Mouse (Mus musculus) spleen, postnatal 4 days (tissue): Measurements from ENCODE around the gene Yipf1.

Source experiments
- DNase-seq, 2 experiments: peaks; one replicate each; pipeline ENCODE4 v3.0.0; 2022; ENCODE audit warnings: low spot score in 2 of 2

The Yipf1 gene

DNA sequence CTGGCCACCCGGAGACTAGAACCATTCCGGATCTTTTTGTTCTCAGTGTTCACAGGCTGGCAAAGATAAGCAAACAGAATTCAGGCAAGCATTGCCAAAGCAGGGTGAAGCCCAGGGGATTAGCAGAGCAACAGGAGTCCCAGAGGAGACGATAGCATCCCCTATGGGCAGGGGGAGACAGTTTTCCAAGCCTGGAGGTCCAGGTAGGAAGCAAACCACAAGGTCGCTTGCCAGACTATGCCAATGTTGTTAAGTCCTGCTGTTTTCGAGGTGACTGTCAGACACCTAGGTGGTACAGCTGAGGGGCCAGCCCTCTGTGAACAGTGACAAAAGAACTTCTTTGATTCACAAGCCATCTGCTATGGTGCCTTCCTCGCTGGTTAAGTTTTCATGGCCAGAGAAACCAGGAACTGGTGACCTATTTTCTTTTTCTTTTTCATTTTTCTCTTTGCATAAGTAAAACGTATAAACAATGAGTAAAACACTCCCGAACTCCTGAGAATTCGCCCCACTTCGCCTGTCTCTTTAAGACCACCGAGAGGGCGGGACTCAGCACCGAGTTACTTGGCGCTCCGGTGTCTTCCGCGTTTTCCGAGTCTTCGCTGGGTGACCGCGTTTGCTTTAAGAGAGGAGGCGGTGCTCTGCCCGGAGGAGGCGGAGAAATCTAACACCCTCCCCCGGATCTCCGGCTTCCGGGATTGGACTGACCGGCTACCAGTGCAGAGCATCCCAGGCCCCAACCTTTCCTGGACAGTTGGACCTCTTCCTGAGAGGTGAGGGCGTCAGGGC is at the start of gene Yipf1:
Gene Yipf1, plus strand, starts transcription at position 674 of the 789 bp plus-strand sequence.
- peak; percentile 86 to 91 for DNase-seq

DNA sequence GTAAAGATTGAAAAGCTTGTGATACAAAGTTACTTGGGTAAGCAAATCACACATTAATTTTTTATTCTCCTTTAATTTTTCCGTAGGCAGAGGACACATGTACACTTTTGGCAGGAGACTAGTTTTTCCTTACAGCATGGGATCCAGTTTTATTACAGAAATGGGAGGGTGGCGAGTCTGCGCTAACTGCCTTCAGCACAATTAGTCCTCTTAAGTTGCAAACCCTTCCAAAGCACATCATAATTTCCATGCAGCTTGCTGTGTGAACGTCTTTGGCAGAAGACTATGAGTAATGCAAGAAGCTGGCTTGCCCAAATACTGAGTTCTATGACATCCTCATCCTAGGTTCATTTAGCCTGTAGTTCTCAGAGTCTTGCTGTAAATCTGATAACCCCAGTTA is 40.5 kb upstream of the Yipf1 start:
- no peak for DNase-seq

DNA sequence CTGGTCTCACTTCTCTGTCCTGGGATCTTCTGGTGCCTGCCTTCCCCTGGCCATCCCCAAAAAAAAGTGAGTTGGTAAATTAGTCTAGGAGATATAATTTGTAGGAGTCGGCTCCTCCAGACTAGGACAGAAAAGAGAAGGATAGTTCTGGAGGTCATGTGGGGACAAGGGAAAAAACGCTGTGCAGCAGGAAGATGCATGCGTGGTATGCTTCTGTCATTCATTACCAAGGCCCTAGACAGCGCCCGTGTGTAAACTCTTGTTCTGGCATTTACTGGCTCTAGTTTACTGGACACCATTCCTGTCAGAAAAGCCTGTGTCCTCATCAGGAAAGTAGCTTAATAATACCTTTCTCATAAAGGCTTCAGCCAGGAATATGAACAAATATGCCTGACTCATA is 39.7 kb upstream of the Yipf1 start:
- no peak for DNase-seq

DNA sequence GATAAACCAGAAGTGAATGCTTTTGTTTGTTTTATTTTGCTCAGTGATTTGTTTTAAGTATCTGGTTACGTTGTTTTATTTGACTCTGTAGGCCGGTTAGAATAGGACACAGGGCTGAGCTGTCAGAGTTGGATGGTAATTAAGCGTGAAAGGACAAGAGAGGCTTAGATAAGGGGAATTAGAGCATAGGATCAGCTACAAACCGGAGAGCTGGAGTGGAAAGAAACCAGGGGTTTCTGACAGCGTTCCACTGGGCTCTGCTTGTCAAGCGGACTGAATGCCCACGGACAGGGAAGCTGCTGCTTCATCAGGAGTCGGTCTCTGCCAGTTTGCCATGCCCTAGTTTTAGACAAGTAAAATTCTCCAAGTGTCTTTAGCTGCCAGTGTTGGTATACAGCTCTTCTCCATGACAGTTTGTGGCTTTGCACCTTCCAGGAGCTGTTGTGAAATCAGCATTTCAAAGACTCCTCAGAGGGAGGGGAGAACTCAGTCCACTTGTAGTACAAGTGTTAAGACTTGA is 35.9 kb upstream of the Yipf1 start:
- no peak for DNase-seq

DNA sequence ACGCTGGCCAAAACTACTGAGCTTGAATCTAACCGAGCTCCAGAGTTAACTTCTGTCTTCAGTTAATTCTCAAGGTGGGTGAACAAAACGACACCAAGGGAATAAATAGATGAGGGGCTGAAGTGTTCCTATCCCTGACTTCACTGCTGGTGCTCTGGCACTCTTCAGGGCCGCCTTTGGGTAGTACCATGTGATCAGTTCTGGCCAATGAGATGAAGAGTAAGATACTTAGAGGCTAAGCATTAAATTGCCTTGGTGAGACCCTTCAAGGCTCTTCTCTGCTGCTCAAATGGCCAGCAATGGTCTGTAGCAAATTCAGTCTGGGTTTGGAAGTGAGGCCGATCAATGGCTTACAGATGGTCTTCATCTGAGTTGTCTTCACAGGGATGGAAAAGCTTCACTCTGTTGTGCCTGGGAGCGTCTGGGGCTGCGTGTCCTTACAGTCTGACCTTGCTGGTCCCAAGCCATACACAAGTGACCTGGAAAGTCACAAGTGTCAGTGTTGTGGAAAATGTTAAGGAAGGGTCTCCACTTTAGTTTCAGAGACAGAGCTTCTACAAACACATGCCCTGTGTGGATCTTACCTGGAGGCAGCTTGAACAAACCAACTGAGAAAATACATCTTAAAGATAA is 33.2 kb upstream of the Yipf1 start:
- no peak for DNase-seq

DNA sequence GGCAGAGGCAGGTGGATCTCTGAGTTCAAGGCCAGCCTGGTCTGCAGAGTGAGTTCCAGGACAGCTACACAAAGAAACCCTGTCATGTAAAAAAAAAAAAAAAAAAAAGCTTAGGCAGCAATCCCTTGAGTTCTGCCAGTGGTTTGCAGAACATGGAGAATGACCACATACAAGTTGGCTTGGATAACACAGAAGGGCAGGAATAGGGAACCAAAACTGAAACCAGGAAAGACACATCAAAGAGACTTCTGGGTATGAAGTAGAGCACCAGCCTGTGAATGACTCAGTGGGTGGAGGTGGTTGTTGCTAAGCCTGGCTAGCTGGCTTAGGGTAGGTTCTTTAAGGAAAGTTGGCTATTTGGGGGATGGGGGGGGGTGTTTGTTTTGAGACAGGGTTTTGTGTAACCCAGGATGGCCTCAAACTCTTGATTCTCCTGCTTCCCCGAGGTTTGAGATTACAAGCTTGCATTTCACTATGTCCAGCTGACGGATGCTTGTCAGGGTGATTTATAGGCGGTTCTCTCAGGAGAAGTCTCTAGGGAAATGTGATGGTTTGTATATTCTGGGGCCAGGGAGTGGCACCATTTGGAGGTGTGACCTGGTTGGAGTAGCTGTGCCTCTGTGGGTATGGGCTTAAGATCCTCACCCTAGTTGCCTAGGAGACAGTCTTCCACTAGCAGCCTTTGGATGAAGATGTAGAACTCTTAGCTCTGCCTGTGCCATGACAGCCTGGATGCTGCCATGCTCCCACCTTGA is 28.5 kb upstream of the Yipf1 start:
- no peak for DNase-seq

DNA sequence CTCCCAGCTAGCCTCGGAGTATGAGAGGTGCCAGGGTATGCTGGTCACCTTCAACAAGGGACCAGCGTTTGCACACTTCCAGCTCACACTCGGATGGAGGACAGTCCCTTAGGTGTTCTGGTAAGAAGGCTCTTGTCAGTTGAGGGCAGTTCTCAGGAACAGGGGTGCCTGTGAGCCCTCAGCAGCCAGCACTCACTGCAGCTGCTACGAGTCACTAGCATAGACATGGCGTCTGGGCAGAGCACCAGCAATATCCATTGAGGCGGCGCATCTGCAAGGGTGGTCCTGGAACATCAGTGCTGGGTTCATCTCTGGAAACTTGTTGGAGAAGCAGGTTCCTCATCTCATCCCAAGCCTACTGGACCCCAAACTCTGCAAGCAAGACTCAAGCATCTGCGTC is 27.8 kb upstream of the Yipf1 start:
- no peak for DNase-seq

DNA sequence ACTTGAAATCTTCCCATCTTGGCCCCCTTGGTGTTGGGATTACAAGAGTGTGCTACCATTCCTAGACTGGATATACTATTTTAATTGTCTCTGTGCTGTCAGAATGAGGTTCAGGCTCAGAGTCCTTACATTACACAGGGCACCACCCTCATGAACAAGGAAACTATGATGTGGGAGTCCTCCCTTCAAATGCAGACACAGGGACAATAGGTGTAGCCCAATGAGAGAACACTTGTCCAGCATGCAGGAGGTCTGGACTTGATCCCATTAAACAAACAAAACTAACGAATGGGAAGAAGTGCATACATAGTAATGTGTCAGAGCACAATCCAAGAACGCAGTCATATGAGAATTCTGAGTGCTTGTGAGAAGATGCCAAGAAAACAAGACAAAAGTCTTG is 26.6 kb upstream of the Yipf1 start:
- no peak for DNase-seq

DNA sequence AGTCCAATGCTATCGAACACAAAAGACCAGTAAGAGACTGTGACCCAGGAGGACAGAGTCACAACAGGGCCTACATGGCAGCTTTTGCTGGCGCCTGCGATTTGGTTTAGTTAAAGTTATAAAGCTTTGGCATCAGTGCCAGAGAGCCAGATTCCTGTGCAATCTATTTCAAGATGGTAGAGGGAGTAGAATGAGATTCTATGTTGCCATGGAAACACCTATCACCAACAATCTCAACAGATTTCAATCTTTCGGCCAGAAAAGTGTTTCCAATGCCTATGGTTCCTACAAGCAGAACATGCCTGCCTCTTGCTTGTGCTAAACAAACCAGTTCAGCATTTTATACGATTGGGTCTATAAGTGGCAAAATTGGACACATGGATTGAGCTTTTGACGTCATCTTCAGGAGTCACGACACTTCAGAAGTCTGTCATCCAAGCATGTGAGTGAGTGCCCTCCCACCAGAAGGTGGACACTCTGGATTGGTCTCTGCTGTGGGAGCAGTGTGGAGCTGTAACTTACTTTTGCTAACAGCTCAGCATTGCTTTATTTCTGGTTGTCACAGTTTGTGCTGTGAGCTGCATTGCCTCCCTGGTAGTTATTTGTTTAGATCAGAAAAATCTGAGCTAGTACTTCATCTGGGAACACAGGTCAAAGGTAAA is 22.4 kb upstream of the Yipf1 start:
- DNase-seq, result no peak

DNA sequence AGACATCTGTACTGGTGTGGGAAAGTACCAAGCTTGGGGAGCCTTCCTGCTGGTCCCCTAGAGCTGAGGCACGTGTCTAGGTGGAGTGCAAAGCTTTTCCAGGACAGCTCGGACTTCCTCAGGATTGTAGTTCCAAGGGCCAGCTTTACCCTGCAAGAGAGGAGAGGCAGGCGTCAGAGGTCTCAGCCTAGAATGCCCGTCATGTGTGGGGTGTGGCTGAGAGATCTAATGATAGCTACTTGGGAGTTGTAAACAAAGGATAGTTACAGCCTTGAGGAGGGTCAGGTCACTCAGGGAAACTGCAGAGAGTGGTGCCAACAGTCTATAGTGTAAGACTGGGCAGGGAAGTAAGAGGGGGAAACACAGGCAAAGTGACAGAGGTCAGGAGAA is 21.9 kb upstream of the Yipf1 start:
- no peak for DNase-seq

DNA sequence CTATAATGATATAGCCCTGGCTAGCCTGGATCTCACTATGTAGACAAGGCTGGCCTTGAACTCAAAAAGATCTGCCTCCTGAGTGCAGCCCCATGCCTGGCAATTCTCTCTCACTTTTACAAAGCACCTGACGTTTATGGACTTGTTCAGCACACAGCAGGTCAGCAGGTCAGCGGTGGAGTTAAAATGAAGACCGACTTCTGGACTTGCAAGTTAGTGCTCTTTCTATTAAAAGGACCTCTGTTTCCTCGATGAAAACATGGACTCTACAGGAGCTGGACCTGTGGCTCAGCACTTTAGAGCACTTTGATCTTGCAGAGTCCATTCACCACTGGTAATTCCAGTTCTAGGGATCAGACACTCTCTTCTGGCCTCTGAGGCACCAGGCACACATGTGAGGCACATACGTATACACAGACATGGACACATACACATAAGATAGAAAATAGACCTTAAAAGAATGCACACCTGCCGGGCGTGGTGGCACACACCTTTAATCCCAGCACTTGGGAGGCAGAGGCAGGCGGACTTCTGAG is 16.0 kb upstream of the Yipf1 start:
- DNase-seq, result no peak

DNA sequence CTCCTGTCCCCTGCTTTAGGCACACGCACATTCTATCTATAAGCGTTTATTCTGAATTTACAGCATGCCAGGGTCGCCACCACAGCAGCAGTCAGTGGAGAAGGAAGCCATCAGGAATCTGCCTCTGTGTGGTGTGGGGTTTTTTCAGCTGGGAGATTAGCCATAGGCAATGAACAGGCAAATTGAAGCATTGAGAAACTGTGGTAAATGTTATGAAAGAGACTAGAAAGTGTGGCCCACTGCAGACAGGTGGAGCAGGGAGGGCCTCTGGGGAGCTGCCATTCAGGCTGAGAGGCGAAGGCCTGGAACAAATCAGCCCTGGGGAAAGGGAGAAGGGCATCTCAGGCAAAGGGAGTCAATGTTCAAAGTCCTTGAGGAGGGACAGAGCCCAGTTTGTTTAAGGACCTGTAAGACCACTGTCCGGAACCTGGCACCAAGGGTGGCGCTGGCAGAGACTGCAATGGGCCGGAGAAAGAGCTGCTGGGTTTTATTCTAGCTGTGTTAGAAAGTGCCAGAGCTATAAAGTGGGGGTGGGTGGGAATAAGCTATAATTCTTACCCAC is 14.3 kb upstream of the Yipf1 start:
- DNase-seq, result no peak

DNA sequence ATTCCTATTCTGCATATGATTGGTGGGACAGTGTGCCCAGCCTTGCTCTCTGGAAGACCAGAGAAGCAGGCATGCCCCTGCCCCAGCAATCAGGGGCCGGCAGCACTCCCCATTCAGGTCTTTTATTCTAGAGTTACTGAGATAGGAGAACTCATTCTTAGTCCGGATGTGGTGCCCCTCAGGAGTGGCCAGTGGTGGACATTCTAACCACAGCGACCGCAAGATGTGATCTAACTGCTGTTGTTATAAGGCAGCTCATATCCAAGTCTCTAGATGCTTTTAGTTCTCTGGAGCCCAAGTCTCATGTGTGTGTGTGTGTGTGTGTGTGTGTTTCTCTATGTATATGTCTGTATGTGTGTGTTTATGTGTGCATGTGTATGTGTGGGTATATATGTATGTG is 13.8 kb upstream of the Yipf1 start:
- DNase-seq, result no peak

DNA sequence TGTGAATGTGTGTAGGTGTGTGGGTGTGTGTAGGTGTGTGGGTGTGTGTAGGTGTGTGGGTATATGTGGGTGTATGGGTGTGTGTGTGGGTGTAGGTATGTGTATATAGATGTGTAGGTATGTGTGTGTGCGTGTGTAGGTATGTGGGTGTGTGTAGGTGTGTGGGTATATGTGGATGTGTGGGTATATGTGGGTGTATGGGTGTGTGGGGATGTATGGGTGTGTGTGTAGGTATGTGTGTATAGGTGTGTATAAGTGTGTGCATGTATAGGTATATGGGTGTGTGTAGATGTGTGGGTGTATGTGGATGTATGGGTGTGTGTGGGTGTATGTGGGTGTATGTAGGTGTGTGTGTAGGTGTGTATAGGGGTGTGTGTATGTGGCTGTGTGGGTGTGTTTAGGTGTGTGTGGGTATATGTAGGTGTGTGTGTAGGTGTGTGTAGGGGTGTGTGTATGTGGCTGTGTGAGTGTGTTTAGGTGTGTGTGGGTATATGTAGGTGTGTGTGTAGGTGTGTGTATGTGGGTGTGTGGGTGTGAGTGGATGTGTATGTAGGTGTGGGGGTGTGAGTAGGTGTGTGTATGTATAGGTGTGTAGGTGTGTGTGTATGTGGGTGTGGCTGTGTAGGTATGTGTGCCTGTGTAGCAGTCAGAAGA is 13.1 kb upstream of the Yipf1 start:
- no peak for DNase-seq

DNA sequence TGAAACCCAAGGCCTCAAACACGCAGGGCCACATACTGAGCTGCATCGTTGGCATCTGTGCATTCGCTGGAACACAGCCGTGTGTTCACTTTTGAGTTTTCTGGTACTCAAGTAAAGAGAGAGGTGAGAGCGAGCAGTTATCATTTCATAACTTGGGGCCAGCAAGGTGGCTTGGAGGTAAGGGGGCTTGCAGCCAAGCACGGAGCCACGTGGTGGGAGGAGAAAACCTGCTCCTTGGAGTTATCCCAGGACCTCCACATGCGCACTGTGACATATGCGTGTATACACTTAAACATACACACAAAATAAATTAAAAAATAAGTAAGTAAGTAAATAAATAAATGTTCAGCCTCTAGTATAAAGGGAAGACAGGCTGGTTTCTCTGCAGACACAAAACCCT is 11.9 kb upstream of the Yipf1 start:
- no peak for DNase-seq

DNA sequence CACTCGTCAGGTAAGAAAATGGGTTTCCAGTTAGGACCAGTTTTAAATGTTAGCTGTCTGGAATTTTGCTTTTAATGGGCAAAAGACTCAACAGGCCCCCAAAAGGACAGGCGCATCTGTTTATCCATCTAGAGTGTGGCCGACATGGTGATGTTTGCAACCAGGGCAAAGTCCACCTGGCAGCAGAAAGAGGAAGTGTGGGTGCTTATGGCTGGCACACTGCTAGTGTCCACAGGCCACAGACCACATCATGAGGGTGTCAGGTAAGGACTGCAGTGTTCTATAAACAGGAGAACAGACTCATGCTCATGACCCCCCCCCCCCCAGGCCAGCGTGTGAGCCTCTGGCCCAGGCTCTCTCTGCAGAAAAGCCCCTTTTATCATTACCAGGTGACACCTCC is 11.3 kb upstream of the Yipf1 start:
- no peak for DNase-seq

DNA sequence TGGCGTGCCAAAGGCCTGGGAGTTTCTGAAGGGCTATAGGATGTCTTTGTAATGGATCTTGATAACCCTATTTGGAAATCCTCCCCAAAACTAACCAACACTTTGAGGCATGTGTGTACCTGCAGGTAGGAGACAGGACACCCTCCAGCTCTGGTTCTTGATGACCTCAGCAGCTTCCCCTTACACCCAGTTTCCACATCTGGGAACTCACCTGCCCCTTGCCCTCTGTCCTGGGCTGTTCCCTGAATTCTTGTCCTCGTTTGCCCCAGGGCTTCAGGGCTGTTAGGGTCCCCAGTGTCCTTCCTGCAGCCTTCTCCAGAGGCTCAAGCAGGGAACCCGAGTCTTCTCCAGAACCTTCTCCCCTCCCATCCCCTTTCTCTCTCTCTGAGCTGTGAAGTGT is 10.6 kb upstream of the Yipf1 start:
- DNase-seq, result no peak

DNA sequence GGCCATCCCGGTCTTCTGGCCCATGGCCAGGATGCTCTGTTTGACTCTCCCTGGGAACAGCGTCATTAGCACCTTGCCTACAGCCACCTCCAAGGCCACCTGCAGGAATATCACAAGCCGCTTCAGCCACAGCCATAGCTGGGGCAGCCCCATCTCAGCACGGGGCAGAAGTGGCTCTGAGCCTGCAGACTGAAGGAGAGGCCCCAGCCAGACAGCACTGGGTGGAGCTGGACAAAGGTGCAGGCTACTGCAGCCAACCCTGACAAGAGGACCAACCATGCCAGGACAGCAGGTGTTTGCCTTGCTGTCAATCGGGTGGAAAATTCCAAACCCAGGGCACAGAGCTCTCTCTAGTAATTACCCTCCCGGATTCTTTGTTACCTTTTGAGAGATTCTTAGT is 7.2 kb upstream of the Yipf1 start, which contains the start of gene Dio1:
Gene Dio1, minus strand, starts transcription at position 204 of the 400 bp plus-strand sequence.
- DNase-seq, result no peak

DNA sequence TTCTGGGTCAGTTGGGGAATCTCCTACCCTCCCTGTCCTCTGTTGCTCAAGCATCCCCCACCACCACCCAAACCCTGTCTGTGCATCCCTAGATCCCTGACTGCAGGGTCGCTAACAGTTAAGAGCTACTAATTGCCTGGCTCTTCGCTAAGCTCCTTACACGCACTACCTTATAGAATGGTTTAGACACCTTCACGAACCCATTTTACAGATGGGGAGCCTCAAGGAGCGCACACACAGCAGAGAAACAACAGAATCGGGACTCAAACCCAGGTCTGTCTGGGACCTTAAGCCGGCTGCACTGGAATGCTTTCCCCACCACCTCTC is 279 bp downstream of the Yipf1 start:
- DNase-seq, result no peak

DNA sequence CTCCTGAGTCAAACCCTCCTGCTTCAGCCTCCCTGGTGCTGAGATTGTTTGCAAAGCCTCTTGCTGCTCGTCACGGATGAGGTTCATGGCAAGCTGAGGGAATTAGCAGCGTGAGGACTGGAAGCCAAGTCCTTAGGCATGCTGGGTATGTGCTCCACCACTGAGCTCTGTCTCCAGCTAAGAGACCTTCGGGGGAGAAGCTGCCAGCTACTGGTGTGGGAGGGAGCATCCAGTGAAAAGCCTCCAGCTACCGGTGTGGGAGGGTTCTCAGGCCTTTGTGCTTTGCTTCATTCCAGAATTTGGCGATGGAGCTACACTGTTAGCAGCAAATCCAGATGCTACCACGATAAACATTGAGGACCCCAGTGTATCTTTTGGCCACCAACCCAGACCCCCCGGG is 4.5 kb downstream of the Yipf1 start:
- DNase-seq, result no peak

DNA sequence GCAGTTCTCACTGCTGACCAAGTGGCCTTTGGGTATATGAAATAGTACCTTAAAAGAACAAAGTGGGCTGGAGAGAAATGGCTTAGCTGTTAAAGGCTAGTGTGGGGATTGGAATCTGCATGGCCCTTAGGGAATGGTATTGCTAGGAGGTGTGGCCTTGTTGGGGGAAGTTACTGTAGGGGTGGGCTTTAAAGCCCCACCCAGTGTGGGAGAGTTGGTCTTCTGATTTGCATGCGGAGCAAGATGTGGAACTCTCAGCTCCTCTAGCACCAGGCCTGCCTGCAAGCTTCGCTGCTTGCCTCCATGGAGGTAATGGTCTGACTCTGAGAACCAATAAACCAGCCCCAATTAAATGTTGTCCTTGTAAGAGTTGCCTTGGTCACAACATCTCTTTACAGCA is 6.9 kb downstream of the Yipf1 start:
- DNase-seq, result no peak
